Mouse (Mus musculus) cerebellum, adult 9-11 months (tissue): ENCODE measurements around the gene Cacnb2.
A peak's percentile ranks its signal among the peaks of the same experiment; 100 is the strongest.
"Not testable (repeated sequence)": the region's sequence is repeated elsewhere in the genome, so short reads cannot be mapped to it uniquely, and the experiment has no call there.

Experiments used
- DNase-seq: peaks from one replicate; pipeline ENCODE4 v3.0.0; 2022

The Cacnb2 gene

DNA sequence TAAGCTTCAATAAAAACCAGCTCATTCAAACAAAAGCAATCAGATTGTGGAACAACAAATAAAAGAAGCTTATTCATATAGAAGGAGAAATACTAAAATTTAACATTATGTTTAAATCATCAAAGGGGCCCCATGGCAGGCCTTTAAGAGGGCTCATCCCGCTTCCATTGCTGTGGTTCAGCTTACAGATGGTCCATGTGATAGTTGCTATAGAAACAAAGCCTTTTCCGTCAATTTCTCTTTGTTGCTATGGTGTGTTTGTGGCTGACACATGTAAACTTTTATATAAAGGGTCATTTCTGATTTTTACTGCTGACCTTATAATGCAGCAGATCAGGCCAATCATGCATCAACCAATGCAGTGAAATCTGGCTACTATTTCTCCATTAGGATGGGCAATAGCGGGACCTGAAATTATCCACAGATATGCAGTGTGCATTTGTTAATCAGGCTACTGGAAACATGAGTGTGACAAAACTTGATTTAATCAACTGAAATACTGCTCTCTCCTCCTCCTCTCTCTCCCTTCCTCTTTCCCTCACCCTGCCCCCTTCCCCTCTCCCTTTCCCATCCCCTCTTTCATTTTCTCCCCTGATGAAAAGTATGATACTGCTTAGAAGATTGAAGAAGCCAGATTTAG, 54.4 kb downstream of the Cacnb2 start:
- DNase-seq: no peak

DNA sequence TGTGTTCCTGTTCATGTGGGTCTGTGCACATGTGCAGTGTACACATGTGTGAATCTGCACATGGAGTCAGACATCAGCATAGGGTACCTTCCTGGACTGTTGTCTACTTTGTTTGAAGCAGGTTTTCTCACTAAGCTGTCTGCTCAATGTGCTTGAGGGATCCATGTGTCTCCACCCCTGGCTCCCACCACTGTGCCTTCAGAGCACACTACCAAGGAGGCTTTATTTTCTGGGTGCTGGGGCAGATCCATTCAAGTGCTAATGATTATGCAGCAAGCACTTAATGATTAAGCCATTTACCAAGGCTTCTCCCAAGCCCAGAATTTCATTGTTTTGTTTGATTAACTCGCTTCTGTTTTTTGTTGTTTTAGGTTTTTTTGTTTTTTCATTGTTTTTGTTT, 62.3 kb downstream of the Cacnb2 start:
- no peak for DNase-seq

DNA sequence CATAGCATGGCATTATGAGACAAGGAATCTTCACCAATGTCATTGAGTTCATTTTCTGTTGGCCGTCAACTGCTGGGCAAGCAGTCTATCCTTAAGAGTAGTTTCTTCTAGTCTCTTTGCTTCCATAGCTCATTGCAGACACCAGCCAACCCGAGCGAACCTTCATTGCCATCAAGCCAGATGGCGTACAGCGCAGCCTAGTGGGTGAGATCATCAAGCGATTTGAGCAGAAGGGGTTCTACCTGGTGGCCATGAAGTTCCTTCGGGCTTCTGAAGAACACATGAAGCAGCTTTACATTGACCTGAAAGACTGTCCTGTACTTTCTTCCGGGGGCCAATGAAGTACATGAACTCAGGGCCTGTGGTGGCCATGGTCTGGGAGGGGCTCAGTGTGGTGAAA, 69.2 kb downstream of the Cacnb2 start:
- no peak for DNase-seq

DNA sequence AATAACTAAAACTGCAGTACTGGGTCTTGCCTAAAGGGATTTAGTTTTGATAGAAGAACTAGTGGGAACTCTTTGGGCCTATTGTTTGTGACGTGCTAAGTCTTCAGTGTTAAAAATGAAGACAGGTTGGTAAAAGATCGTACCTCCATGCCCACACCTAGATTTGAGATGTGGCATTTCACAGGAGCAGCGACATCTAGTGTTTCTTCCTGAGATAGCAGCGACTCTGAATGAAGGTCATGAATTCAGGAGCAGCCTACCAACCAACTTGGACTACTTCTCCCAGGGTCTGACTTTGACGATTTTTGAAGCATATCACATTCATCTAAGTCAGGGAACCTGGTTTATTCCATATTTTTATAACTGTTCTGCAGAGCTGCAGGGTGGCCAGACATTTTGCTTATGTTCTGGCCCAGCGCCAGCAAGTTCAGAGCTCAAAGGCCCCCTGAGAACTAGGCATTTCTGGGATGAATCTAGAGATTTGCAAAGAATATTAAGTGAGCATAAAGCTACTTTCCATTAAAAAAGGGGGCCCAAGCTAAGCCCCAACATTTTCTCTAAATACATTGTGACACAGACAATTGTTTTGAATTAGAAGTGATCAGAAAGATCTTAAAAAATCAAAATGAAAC, 74.1 kb downstream of the Cacnb2 start:
- DNase-seq: peak; percentile 7

DNA sequence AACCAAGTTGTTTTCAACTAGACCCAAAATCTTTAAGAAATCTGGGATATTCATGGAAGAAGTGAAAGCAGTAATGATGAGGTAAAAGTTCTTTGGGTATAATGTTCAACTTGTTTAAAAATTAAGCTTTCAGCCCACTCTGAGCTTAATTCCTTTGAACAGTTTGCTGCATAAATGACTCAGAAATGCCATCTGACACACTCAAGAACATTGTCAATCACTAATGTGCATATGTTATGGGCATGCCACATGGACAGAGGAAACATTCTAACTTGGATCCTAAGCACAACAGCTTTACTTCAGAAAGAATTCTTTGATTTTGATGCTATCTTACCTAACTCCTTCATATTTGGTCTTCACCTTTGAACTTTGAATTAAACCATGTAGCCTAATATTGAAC, 81.3 kb downstream of the Cacnb2 start:
- no peak for DNase-seq

DNA sequence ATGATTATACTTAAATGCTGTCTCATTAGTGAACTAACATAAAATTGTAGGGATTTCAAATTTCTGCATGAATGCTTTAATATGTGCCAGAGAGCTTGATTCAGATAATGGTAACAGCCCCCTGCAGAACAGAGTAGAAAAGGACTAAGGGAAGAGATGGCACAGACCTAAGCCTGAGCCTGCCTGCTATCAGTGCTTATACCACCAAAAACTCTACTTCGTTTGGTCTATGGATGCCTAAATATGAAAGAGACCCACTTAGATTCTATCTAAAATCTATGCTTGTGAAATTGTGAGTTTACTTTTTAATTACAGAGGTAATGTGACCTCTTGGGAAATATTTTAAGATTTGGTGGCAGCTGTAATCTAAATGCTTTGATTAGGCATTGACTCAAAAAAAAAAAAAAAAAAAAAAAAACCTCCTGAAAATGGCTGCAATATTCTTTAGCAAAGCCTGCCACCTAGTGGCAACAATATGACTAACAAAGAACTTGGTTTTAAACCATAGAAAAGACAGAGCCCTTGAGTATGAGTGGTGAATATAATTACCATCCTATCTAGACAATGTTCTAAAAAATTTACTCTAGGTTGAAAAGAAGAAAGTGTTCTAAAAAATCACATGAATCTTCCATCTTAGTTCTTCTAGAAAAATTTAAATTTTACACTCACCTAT, 100.2 kb downstream of the Cacnb2 start:
- DNase-seq: no peak

DNA sequence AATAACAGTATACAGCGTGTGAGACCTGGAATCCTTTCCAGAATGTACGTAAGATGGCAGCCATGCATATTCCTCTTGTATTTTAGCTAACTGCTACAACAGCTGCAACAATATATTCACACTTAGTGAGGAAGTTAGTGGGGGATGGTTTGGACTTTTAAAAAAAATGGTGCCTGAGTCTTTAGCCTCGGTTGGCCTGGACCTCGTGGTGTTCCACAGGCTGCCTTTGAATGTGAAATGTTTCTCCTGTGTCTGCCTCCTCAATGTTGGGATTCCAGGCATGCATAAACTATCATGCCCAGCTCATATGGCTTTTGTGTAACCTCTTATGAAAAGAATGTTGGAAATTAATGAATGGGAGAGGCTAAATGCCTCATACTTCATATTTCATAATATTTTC, 100.8 kb downstream of the Cacnb2 start:
- DNase-seq: no peak

DNA sequence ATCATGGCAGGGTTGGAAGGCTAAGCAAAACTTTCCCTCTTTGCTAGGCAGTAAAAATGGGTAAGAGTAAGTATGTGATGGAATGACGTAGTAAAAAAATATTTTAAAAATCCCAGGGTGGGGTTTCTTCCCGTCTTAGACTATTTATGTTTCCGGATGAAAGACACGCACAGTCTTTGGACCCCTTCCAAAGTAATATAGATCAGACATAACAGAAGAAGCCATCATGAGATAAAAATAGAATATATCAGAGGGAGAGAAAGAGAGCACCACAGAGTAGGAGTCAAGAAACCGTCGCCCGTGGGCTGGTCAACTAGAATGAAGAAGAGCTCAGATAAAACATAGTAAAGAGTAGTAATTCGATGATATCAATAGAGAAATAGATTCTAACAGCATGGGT, 107.4 kb downstream of the Cacnb2 start:
- DNase-seq: no peak

DNA sequence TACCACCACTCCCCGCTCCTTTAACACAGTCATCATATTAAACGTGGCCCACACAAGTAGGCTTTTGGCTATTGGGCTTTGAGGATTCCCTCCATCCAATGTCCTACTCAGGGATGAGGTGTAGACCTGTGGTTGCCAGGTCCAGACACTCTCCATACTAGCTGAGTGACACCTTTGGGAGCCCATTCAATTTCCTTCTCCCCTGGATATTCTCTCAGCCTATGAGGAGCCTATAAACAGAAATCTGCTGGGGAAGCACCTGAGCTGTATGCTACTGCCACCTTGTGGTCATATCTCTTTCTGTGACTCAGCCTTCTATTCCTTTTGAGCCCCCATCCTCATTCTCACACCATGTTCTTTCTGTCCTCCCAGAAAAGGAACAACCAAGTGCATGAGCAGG, 108.9 kb downstream of the Cacnb2 start:
- no peak for DNase-seq

DNA sequence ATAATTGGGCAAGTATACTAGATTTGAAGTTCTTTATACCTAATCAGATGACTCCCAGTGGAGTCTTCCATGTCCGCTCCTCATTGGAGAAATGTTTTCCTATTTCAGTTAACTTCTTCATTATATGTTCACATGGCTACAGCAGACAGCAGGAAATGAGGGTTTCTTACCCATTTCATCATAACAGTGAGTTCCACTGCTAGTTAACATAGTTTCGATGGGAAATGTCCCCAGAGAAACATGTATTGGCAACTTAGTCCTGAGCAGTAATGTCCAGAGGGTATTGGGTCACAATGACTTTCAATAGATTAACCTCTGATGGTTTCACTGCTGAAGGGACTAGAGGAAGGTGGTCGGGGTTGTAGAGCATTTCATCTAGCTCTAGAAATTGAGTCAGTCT, 110.2 kb downstream of the Cacnb2 start:
- DNase-seq: no peak

DNA sequence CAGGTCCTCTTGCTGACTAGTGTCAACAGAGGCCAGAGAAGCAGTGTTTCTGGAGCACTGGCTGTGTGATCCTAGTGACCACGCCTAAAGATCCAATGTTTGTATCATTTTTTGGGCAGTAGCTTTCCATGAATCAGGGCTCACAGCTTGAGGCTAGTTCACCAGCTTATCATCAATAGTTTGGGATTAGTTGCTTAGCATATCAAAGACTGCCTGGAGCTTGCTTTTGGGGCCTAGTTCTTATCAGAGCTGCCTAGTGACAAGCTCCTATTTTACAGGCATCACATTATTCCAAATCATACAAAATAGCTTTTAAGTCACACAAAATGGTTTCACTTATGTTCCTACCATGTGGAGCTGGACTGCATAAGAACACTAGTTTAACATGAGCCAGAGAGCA, 113.8 kb downstream of the Cacnb2 start:
- DNase-seq: no peak

DNA sequence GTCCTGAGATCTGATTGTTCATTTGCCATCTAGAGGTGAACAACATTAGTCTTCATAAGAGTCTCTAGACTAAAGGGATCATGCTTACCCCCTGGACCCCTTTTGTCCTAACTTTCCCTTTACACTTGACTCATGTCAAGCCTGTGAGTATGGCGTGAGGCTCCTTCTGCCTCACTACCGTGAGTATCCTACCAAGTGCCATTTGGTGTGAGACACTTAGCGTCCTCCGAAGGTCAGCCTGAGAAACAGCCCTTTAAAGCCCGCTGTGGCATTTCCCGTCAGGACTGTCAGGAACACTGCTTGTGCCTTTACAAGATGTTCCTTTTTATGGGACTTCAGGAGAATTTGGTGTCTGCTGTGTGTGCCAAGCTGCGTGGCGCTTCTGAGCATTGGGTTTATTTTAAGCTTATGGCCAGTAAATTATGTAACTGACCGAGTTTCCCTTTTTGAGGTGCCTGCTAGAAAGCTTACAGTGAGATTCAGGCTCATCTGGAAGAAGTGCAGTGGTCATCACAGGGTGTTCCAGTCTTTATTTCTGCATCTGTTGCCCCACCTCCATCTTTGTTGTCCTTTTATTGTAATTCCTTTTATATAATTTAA, 116.3 kb downstream of the Cacnb2 start:
- DNase-seq: peak; percentile 17

DNA sequence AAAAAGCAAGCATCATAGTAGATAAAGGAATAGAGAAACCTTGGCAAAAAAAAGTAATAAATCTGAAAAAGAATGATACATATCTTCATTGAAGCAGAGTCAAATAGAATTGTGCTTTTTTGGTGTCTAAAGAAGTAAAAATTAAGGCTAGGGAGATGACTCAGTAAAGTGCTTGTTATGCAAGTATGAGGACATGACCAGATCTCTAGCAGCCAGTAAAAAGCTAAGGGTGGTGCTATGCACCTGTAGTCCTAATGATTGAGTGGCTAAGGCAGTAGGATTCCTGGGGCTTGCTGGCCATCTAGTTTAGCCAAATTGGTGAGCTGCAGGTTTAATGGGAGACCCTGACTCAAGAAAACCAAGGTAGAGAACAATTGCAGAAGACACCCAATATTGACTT, 122.5 kb downstream of the Cacnb2 start:
- no peak for DNase-seq

DNA sequence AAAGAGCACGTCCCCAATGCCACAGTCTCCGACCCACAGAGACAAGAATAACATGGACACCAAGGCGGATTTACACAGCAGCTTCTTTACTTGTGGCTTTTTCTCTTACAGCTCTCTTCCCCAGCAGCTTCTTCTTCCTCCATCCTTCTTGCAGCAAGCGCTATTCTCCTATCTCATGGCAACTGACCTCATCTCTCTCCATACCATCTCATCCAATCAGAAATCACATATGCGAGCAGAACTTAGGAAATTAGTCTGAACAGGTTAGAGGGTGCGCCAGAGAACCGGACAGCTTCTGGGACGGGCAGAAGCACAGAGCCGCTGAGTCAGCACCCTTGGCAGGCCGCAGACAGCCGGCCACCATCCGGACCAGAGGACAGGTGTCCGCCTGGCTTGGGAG, 123.7 kb downstream of the Cacnb2 start:
- not testable (repeated sequence) for DNase-seq

DNA sequence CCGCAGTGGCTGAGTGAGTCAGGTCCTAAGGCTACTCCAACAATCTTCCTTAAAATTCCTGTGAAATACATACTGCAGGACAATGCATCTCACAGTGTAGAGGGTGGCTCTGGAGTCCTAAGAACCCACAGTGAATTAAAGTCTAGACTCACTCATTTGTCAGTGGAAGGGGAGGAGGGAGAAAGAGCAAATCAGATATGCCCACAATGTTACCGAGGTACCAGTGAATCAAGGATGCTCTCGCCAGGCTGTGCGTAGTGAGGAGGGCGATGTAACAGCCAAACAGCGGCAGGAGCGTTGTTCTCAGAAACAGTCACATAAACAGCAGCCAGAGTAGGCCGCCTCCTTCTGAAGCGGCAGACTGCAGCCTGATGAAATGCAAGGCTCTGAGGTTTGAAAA, 136.0 kb downstream of the Cacnb2 start:
- peak; percentile 17 for DNase-seq

DNA sequence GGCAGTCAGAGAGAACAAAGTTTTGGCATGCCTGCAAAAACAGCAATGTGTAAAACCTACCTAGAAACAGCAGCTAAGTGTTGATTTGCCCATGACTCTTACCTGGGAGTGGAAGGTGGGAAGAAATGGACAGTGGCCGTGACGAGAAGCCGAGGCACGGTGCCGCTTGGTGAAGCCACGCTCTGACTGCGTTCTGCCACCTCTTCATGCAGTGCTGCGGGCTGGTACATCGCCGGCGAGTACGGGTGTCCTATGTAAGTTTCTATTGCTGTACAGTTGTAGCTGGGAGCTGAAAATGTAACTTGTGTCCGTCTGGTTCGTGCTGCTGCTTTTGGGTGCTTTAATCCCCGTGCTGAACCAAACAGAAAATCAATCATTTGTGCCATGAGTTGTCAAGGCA, 136.6 kb downstream of the Cacnb2 start:
- DNase-seq: peak; percentile 8

DNA sequence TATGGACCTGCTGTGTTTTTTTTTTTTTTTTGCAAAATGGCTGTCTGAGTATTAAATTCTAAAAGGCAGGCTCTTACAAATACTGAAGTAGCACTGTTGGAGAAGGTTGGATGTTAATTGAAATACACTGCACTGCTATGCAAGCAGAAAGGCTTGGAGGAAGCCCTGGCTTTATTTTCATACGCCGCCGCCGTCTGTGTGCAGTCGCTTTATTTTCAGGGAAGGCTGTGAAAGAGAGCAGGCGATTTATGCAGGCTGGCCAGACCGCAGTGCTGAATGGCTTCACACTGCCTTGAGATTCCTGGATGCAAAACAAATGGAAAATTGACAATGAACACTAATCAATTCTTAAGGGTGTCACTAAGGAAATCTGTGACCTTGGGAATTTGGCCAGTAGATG, 137.5 kb downstream of the Cacnb2 start:
- DNase-seq: no peak

DNA sequence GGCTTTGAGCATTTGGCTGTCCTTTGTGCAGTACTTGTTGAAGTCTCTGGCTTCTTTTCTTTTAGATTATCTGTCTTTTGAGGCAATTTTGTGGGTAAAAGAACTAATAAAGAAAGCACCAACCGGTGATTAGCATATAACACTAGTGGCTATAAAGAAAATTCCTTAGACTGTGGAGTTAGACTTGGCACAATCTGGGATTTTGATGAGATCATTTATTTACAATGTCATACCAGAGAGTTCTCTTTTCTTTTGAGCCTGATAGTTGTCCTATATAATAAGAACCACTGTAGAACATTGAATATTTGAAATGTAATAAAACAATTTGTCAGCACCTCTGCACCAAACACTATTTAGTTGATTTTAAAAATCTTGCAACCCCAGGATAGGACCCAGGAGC, 141.9 kb downstream of the Cacnb2 start:
- no peak for DNase-seq

DNA sequence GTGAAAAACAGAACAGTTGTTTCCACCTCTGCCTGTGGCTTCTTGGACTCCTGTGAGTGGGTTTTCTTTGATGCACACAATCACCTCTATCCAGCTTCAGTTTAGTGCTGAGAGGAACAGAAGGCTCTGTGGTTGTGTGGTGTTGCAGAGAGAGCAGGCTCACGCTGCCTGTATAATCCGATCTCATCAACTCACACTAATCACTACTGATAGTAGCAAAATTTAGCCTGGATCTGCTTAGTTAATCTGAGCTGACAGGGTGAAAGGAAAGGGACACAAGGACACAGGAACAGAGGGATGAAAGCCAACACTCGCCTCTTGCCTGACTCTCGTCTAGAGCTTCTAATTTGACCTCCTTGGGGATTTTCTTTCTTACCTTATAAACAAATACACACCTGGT, 160.0 kb downstream of the Cacnb2 start:
- no peak for DNase-seq

DNA sequence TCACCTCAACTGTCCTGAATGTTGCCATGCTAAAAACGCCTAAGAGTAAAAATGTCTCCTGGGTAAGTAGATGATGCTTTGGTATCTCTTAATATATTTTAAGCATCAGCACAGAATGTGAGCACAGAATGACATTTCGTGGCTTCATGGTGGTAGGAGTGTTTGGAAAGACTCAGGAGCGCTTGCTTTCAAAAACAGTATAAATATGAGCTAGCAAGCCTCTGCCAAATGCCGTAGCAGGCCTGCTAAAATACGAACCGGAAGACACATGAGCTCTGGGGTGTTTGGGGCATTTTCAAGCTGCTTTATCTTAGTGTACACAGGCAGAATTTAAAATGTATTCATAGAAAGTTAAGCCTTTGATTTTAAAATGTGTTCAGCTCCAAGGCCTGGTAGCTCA, 161.0 kb downstream of the Cacnb2 start:
- DNase-seq: no peak

DNA sequence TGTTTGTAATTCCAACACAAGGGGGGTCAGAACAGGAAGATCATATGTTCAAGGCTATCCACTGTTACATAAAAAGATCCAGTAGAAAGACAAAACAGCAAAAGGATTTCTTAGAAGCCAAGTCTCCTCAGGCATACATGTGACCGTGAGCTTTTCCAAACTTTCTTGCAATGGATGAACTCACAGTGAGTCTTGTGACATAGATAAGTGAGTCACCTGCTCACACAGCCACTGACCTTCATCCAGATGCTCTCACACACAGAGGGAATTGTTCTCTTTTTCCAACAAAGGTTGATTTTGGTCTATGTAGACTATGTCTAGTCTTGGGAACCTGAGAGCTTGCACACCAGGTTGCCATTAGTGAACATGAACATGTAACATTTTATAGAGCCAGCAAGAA, 166.6 kb downstream of the Cacnb2 start:
- DNase-seq: no peak

DNA sequence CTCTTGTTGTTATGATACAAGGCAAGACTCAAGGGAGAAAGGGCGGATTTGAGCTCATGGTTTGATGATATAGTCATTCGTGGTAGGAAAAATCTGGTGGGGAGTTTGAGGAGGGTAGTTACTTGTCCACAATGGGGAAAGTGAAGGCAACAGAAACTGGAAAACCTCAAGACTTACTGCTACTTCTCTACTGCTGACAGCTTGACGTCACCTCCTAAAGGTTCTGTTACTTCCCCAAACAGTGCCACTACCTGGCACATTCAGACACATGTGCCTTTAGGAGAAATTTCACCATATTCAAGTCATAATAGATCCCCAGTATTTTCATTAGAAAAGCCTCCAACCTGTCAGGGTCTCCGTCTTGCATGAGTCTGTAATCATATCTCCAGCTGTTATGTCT, 167.7 kb downstream of the Cacnb2 start:
- no peak for DNase-seq

DNA sequence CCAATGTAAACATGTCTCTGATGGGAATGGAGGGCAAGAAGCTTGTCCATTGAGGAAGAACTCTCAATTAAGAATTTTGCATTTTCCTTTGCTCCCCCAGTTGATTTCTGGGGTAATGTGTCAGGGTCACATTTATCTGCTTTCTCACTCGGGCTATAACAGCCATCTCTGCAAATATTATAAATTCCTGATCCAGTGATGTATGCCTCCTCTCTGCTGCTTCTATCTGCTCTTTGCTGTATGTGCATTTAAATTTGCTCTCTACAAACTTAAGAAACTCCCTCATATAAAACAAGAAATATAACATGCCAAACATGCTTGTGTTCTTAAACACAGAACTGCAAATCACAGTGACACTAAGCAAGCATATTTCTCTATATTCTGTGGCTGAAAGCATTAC, 171.5 kb downstream of the Cacnb2 start:
- no peak for DNase-seq

DNA sequence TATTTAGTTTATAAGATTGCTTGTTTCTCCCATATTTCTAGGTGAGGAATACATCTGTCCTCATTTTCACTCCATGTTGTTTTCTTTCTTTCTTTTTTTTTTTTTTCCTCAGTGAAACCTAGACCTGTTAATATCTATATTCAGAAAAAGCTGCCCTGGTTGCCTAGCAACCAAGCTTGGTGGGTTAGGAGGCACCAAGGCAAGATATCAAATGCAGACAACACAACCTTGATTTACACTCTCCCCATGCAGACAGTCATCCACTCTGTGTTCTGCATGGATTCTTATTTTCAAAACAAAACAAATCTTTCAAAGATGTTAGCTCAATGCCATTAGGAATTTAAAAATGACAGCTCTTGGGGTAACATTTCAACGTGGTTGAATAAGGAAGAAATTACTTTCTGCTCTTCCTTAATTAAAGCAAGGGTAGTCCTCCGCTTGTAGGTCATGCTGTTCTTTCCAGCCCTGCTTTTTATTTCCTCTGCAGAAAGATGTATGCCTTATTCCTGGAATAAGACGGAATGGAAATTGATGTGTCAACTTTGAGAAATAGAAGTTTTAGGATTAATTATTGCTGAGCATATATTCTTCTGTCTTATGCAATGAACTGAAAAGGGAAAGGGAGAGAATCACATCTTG, 172.1 kb downstream of the Cacnb2 start:
- no peak for DNase-seq
